ENCODE assay signal across 15 mouse cellular contexts in the genomic region with DNA sequence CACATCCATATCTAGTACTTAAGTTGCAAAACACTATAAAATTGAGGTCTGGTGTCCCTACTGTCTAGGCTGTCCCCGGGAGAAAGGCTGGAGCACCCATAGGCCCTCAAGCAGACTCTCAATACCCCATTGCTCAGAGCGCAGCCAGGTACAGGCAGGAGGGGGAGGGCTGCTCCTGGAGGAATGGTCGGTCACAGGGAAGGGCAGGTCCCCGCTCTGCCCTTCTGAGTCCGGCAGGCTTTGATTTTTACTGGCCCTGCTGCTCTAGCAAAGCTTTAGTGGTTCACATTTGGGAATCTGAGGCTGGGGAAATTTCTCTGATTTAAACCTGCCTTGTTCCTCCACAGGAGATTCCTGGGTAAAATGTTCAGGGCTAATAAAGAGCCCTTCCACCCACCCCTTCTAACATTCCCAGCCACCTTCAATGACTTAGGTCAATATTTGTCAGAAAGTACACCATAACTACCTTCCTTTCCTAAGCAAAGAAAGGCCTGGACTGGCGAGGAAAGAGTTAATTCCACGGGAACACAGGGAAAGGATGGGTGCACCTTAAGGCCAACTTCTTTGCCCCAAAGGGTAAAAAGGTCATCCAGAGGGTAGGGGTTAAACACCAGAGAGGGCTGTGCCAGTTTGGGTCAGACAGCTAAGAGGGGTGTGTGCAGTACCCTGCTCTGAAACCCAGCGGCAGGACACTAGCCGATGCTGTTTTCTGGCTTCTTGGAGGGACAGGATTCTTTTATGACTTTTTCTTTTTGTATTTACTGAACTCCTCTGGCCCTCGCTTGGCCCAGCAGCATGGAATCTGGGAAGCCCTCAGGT. TPM values are rescaled to one million over a fixed set of nuclear protein-coding genes. Genes with fewer than 3 reads are reported as not detected.
DNase-seq lines count a peak whose midpoint lies in the region; ATAC-seq and TF ChIP-seq lines count a peak whose summit lies in the region.
"Had no signal": no experiment of that assay in that cellular context is flagged by ENCODE, and none has a peak within 500 bp of the region (broad histone marks: within the 10 kb centered on the region; RNA-seq: fewer than 3 reads in every experiment).

No protein-coding gene starts in this region.

- no peak for ATAC-seq in heart, embryonic 15.5 days (replicated peaks; ENCODE audit: insufficient number of reproducible peaks, insufficient read depth, low FRiP score, low read depth)
- ATAC-seq in megakaryocyte, adult 5-6 weeks (ENCODE audit: poor library complexity, severe bottlenecking), result no peak
- no peak for ATAC-seq in embryonic facial prominence, embryonic 15.5 days (ENCODE audit: insufficient number of reproducible peaks, low FRiP score, low TSS enrichment, low read depth)
- ATAC-seq: CD4-positive, CD25-positive, alpha-beta regulatory T cell, adult 4 months; hindbrain, postnatal 0 days had no signal

- no peak for DNase-seq in heart, postnatal 10 days
- DNase-seq in urinary bladder, postnatal 36 days (ENCODE audit: low spot score in 2 of 2), result no peak
- DNase-seq in left cerebral cortex, postnatal 14 days (ENCODE audit: low spot score in 2 of 2), result no peak
- DNase-seq: cerebellum, adult 9-10 months; gastrocnemius, postnatal 14 days; right cerebral cortex, adult 18-20 months; thymus, postnatal 25 days had no signal

- H3K9ac ChIP-seq in heart, embryonic 15.5 days, result no peak overlapping the region
- H3K9ac ChIP-seq in embryonic facial prominence, embryonic 15.5 days, result no peak overlapping the region
- H3K9ac ChIP-seq: forebrain, embryonic 12.5 days had no signal

- no peaks in the 10 kb centered on the region for H3K9me3 ChIP-seq in heart, embryonic 15.5 days (replicated peaks)
- H3K9me3 ChIP-seq in megakaryocyte, embryonic 14.5 days, result no peaks in the 10 kb centered on the region
- no peaks in the 10 kb centered on the region for H3K9me3 ChIP-seq in embryonic facial prominence, embryonic 15.5 days (replicated peaks)
- H3K9me3 ChIP-seq: forebrain, embryonic 12.5 days had no signal

- peak overlapping the region; percentile 40; the same call in 1 of the 2 replicates for H3K4me3 ChIP-seq in heart, embryonic 15.5 days
- peak overlapping the region; percentile 90 for H3K4me3 ChIP-seq in megakaryocyte, embryonic 14.5 days (replicated peaks)
- peak overlapping the region; percentile 36; the same call in 1 of the 2 replicates for H3K4me3 ChIP-seq in embryonic facial prominence, embryonic 15.5 days (replicated peaks)
- no peak overlapping the region for H3K4me3 ChIP-seq in myocyte

- peaks cover 56% of the 10 kb centered on the region for H3K4me1 ChIP-seq in heart, embryonic 15.5 days (replicated peaks)
- H3K4me1 ChIP-seq in megakaryocyte, embryonic 14.5 days, result peaks cover 84% of the 10 kb centered on the region
- H3K4me1 ChIP-seq in embryonic facial prominence, embryonic 15.5 days, result peaks cover 81% of the 10 kb centered on the region

- peaks cover 8% of the 10 kb centered on the region for H3K79me2 ChIP-seq in myocyte (ENCODE audit: control insufficient read depth, insufficient read depth)

- TF ChIP-seq POLR2A in myocyte (IDR thresholded peaks at IDR 0.05; ENCODE audit: insufficient read length, low read depth), result no peak

- 18% methylated on average over 10 of the region's 10 CpGs for WGBS in heart, embryonic 15.5 days
- 31% methylated on average over 10 of the region's 10 CpGs for WGBS in embryonic facial prominence, embryonic 15.5 days

- peaks cover 98% of the 10 kb centered on the region for H3K27me3 ChIP-seq in heart, embryonic 15.5 days
- peaks cover 98% of the 10 kb centered on the region for H3K27me3 ChIP-seq in megakaryocyte, embryonic 14.5 days (replicated peaks)
- peaks cover 92% of the 10 kb centered on the region for H3K27me3 ChIP-seq in embryonic facial prominence, embryonic 15.5 days
- H3K27me3 ChIP-seq in myocyte (ENCODE audit: control insufficient read depth, insufficient read depth, insufficient read length), result no peaks in the 10 kb centered on the region

- H3ac ChIP-seq in myocyte (ENCODE audit: control insufficient read depth, insufficient read length), result no peak overlapping the region

- intact Hi-C loops in heart, postnatal 10 days (cut with DNase I), result no loop called here
- intact Hi-C loops in left cerebral cortex, postnatal 14 days (cut with DNase I), result no loop called here

- H3K36me3 ChIP-seq in heart, embryonic 15.5 days, result no peaks in the 10 kb centered on the region
- no peaks in the 10 kb centered on the region for H3K36me3 ChIP-seq in megakaryocyte, embryonic 14.5 days (replicated peaks; ENCODE audit: low read length)
- no peaks in the 10 kb centered on the region for H3K36me3 ChIP-seq in embryonic facial prominence, embryonic 15.5 days
- H3K36me3 ChIP-seq in myocyte (ENCODE audit: control insufficient read depth, insufficient read depth), result no peaks in the 10 kb centered on the region
- H3K36me3 ChIP-seq: forebrain, embryonic 12.5 days had no signal

- H3K27ac ChIP-seq in heart, embryonic 15.5 days, result no peak overlapping the region; the same call in 1 of the 2 replicates
- H3K27ac ChIP-seq in embryonic facial prominence, embryonic 15.5 days (replicated peaks), result peak overlapping the region; percentile 51
- H3K27ac ChIP-seq: forebrain, embryonic 12.5 days; hindbrain, postnatal 0 days had no signal

- peak overlapping the region; percentile 62; the same call in 1 of the 2 replicates for H3K4me2 ChIP-seq in heart, embryonic 15.5 days
- H3K4me2 ChIP-seq in embryonic facial prominence, embryonic 15.5 days (replicated peaks), result peak overlapping the region; percentile 88
- H3K4me2 ChIP-seq in myocyte (ENCODE audit: low read depth), result peak overlapping the region; percentile 67

TF ChIP-seq in myocyte, 11 proteins besides CTCF, POLR2A, EP300 and RAD21:
- TF ChIP-seq MAX (IDR thresholded peaks at IDR 0.05; ENCODE audit: low read depth) (no peak), POLR2AphosphoS2 (IDR thresholded peaks at IDR 0.05; ENCODE audit: insufficient read length, low read depth) (no peak), SRF (IDR thresholded peaks at IDR 0.05; ENCODE audit: control insufficient read depth, insufficient read length, low read depth) (no peak), E2F4 (IDR thresholded peaks at IDR 0.05; ENCODE audit: insufficient read depth) (no peak), MYOD1 (IDR thresholded peaks at IDR 0.05; ENCODE audit: control insufficient read depth in 1 of 3, insufficient read length in 2 of 3, low read depth in 2 of 3) (no peak)

RNA-seq across cellular contexts. Expression of gene Crlf1, which starts 2.7 kb away (rescaled TPM):
- 3.8 and 11.1 TPM in 2 replicates for polyA plus RNA-seq in heart, embryonic 15.5 days (2015; fragmentation: Nextera tagmentation; extraction: Ambion mirVana)
- total RNA-seq in heart, postnatal 10 days (2021), result under 1 TPM; 0.38 to 0.72 TPM
- polyA plus RNA-seq in megakaryocyte, embryonic 14.5 days (2012; ENCODE audit: insufficient read depth, low replicate concordance), result not detected in 2 replicates
- total RNA-seq in megakaryocyte, adult 5-6 weeks (2015), result not detected in 2 replicates
- not detected in 2 replicates for total RNA-seq in megakaryocyte, adult 5-6 weeks (2017)
- 151 and 159 TPM in 2 replicates for polyA plus RNA-seq in embryonic facial prominence, embryonic 15.5 days (2015; fragmentation: Nextera tagmentation; extraction: Ambion mirVana)
- 99.1 TPM for polyA plus RNA-seq in myocyte (2012; fragmentation: generic; extraction: Trizol)
- total RNA-seq in left cerebral cortex, postnatal 14 days (2021), result 1 to 10 TPM; 5.8 to 7.5 TPM
- polyA plus RNA-seq: CD4-positive, CD25-positive, alpha-beta regulatory T cell, adult 4 months had no signal

RNA-seq across cellular contexts. Expression of gene Tmem59l, which starts 3.1 kb away (rescaled TPM):
- polyA plus RNA-seq in heart, embryonic 15.5 days (2015; fragmentation: Nextera tagmentation; extraction: Ambion mirVana), result 0.24 and 0.96 TPM in 2 replicates
- total RNA-seq in heart, postnatal 10 days (2021), result not detected
- not detected in 2 replicates for polyA plus RNA-seq in megakaryocyte, embryonic 14.5 days (2012; ENCODE audit: insufficient read depth, low replicate concordance)
- total RNA-seq in megakaryocyte, adult 5-6 weeks (2015), result not detected in 2 replicates
- not detected in 2 replicates for total RNA-seq in megakaryocyte, adult 5-6 weeks (2017)
- polyA plus RNA-seq in embryonic facial prominence, embryonic 15.5 days (2015; fragmentation: Nextera tagmentation; extraction: Ambion mirVana), result 16.5 and 18.7 TPM in 2 replicates
- 0.04 TPM for polyA plus RNA-seq in myocyte (2012; fragmentation: generic; extraction: Trizol)
- total RNA-seq in left cerebral cortex, postnatal 14 days (2021), result 100 to 1,000 TPM; 217 to 225 TPM
- total RNA-seq: gastrocnemius, postnatal 14 days had no signal
- polyA plus RNA-seq: CD4-positive, CD25-positive, alpha-beta regulatory T cell, adult 4 months had no signal

RNA-seq across cellular contexts. Expression of gene Klhl26, which starts 13.5 kb away (rescaled TPM):
- 8.7 and 12.7 TPM in 2 replicates for polyA plus RNA-seq in heart, embryonic 15.5 days (2015; fragmentation: Nextera tagmentation; extraction: Ambion mirVana)
- 1 to 10 TPM; 8.4 to 8.9 TPM for total RNA-seq in heart, postnatal 10 days (2021)
- 10.3 and 19.1 TPM in 2 replicates for polyA plus RNA-seq in megakaryocyte, embryonic 14.5 days (2012; ENCODE audit: insufficient read depth, low replicate concordance)
- total RNA-seq in megakaryocyte, adult 5-6 weeks (2015), result 1.6 and 2.4 TPM in 2 replicates
- 3.6 and 5.4 TPM in 2 replicates for total RNA-seq in megakaryocyte, adult 5-6 weeks (2017)
- 27.6 and 28.1 TPM in 2 replicates for polyA plus RNA-seq in embryonic facial prominence, embryonic 15.5 days (2015; fragmentation: Nextera tagmentation; extraction: Ambion mirVana)
- 32.5 TPM for polyA plus RNA-seq in myocyte (2012; fragmentation: generic; extraction: Trizol)
- 10 to 100 TPM; 37.2 to 37.9 TPM for total RNA-seq in left cerebral cortex, postnatal 14 days (2021)

RNA-seq across cellular contexts. Expression of gene Rex1bd, which starts 16.3 kb away (rescaled TPM):
- 116 and 117 TPM in 2 replicates for polyA plus RNA-seq in heart, embryonic 15.5 days (2015; fragmentation: Nextera tagmentation; extraction: Ambion mirVana)
- 100 to 1,000 TPM; 108 to 114 TPM for total RNA-seq in heart, postnatal 10 days (2021)
- polyA plus RNA-seq in megakaryocyte, embryonic 14.5 days (2012; ENCODE audit: insufficient read depth, low replicate concordance), result 135 and 319 TPM in 2 replicates
- total RNA-seq in megakaryocyte, adult 5-6 weeks (2015), result 40.4 and 47.5 TPM in 2 replicates
- 37.3 and 43.7 TPM in 2 replicates for total RNA-seq in megakaryocyte, adult 5-6 weeks (2017)
- polyA plus RNA-seq in embryonic facial prominence, embryonic 15.5 days (2015; fragmentation: Nextera tagmentation; extraction: Ambion mirVana), result 155 and 174 TPM in 2 replicates
- 259 TPM for polyA plus RNA-seq in myocyte (2012; fragmentation: generic; extraction: Trizol)
- total RNA-seq in left cerebral cortex, postnatal 14 days (2021), result 10 to 100 TPM; 96.6 to 99.7 TPM

RNA-seq across cellular contexts. Expression of gene Uba52, which starts 20.3 kb away (rescaled TPM):
- 684 and 768 TPM in 2 replicates for polyA plus RNA-seq in heart, embryonic 15.5 days (2015; fragmentation: Nextera tagmentation; extraction: Ambion mirVana)
- total RNA-seq in heart, postnatal 10 days (2021), result 1,000 to 10,000 TPM; 1,604 to 1,683 TPM
- 499 and 989 TPM in 2 replicates for polyA plus RNA-seq in megakaryocyte, embryonic 14.5 days (2012; ENCODE audit: insufficient read depth, low replicate concordance)
- 2,237 and 2,370 TPM in 2 replicates for total RNA-seq in megakaryocyte, adult 5-6 weeks (2015)
- total RNA-seq in megakaryocyte, adult 5-6 weeks (2017), result 4,162 and 4,635 TPM in 2 replicates
- 940 and 1,016 TPM in 2 replicates for polyA plus RNA-seq in embryonic facial prominence, embryonic 15.5 days (2015; fragmentation: Nextera tagmentation; extraction: Ambion mirVana)
- 2,253 TPM for polyA plus RNA-seq in myocyte (2012; fragmentation: generic; extraction: Trizol)
- 1,000 to 10,000 TPM in 1 of 2 experiments, 100 to 1,000 TPM in 1; 967 to 1,028 TPM for total RNA-seq in left cerebral cortex, postnatal 14 days (2021)
